Mouse (Mus musculus) hindbrain, embryonic 14.5 days (tissue): ENCODE results near the gene Fut1. TPM values are rescaled to one million over a fixed set of nuclear protein-coding genes. Genes with fewer than 3 reads are reported as not detected.

Experiments used
- ATAC-seq: fragments of 200-750 bp; cut with Nextera tagmentation; 2 replicates; pipeline ENCODE4 v1.8.0; 2017; ENCODE audit warnings: moderate number of reproducible peaks, mild to moderate bottlenecking, moderate TSS enrichment, moderate library complexity; ENCODE audit not compliant: low FRiP score
- DNase-seq: peaks from one replicate; pipeline ENCODE4 v3.0.0-alpha.2; 2015; ENCODE audit warnings: low spot score
- H3K27ac ChIP-seq: fragments of 300-500 bp; sonication (generic); 2 replicates; pipeline ENCODE4 v1.5.1; 2014; ENCODE audit warnings: mild to moderate bottlenecking, moderate library complexity
- H3K27me3 ChIP-seq: fragments of 300-500 bp; sonication (generic); 2 replicates; pipeline ENCODE4 v1.6.1; 2014; ENCODE audit warnings: mild to moderate bottlenecking, low read length, mixed read lengths; ENCODE audit not compliant: control insufficient read depth, insufficient read depth
- H3K36me3 ChIP-seq: fragments of 300-500 bp; sonication (generic); replicated peaks from 2 replicates; pipeline ENCODE4 v1.6.1; 2014; ENCODE audit not compliant: control insufficient read depth, insufficient read depth
- H3K4me1 ChIP-seq: fragments of 300-500 bp; sonication (generic); replicated peaks from 2 replicates; pipeline ENCODE4 v1.6.1; 2014; ENCODE audit warnings: antibody characterized with exemption, low read length, mixed read lengths; ENCODE audit not compliant: control insufficient read depth, insufficient read depth
- H3K4me2 ChIP-seq: fragments of 300-500 bp; sonication (generic); replicated peaks from 2 replicates; pipeline ENCODE4 v1.6.1; 2014; ENCODE audit warnings: mild to moderate bottlenecking, moderate library complexity
- H3K4me3 ChIP-seq: fragments of 300-500 bp; sonication (generic); replicated peaks from 2 replicates; pipeline ENCODE4 v1.5.1; 2014; ENCODE audit warnings: mild to moderate bottlenecking, low read length
- H3K9ac ChIP-seq: fragments of 300-500 bp; sonication (generic); 2 replicates; pipeline ENCODE4 v1.6.1; 2014
- H3K9me3 ChIP-seq: fragments of 300-500 bp; sonication (generic); 2 replicates; pipeline ENCODE4 v1.6.1; 2016; ENCODE audit warnings: low read length; ENCODE audit not compliant: control insufficient read depth
- WGBS: fragments of 180-500 bp; shearing (Covaris S2); extraction: QIAGEN DNeasy Blood & Tissue Kit; methylation state at CpG from one replicate; pipeline ENCODE4 v1.1.7; 2014; 5-methylcytosine and 5-hydroxymethylcytosine counted together
- polyA plus RNA-seq: library from polyadenylated mRNA; unstranded; fragments of >200 nt; fragmentation: Nextera tagmentation; extraction: Ambion mirVana; gene quantifications from 2 replicates; pipeline ENCODE4 v1.2.1, GENCODE M21; 2014

The Fut1 gene
- polyA plus RNA-seq, 1 experiment from 2014 or later, result not detected

DNA sequence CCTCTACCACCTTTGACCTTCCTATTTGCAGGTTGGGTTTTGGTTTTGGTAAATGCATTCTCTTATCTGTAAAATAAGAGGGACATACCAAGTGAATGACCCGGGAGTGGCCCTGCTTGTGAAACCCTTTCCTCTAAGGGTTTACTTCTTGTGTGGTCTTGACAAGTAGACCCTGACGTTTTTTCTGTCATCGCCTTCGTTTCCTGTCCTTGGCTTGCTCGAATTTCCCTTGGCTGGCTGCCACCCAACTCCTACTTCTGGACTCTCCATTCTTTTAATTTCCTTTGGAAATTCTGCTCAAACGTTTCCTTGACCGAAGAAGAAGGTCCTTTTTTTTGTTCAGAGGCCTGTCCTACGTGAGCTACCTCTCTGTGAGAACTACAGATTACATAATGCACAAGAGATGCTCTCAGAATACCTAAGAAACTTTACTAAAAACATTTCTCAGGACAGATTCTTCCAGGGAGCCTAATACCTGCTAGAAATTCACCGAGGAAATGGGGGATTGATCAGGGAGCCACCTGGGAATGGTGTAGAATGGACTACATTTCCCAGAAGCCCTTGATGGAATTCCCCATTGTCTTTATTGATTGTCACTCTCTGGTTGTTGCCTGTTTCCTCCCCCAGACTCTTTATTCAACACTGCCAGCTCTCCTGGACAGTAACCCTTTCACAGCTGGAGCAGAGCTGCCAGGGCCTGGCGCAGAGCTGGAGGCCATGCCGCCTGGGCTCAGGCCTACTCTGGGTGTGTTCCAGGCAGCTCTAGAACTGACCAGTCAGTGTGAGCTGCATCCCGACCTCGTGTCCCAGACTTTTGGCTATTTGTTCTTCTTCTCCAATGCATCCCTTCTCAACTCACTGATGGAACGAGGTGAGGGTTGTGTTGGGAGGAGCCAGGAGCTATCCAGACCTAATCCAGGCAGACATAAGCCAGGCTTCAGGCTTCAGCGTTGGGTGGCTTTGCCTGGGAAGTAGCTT is 18.9 kb downstream of the Fut1 start:
- H3K27ac ChIP-seq, result no peak overlapping the region
- DNase-seq, result no peak

DNA sequence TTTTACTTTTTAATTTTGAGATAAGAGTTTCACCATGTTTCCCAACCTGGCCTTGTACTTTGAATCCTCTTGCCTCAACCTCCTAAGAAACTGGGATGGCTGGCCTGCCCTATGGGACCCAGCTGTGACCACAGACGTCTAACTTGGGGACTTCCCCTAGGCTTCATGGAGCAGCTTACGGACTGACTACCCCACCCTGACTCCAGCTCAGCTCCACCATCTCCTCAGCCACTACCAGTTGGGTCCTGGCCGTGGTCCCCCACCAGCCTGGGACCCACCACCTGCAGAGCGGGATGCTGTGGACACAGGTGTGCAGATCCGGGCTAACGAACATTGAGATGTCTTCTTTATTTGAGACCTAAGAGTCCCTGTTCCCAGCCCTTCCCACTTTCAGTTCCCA is 20.6 kb downstream of the Fut1 start:
- Histone ChIP-seq H3K4me2 (peak overlapping the region; percentile 58; the same call in 1 of the 2 replicates), H3K27me3 (peaks cover 3% of the 10 kb centered on the region; the same call in 1 of the 2 replicates), H3K9me3 (no peaks in the 10 kb centered on the region), H3K4me1 (peaks cover 15% of the 10 kb centered on the region), H3K9ac (no peak overlapping the region), H3K27ac (no peak overlapping the region), H3K4me3 (no peak overlapping the region), H3K36me3 (0 out of 2 replicates have a peak, but pooled peaks cover 5% of the 10 kb centered on the region)
- 94% methylated on average over 6 of the region's 6 CpGs for WGBS
- DNase-seq (no peak), ATAC-seq (no peak)

More for the DNA sequence above, 18.9 kb downstream of the Fut1 start:
- Histone ChIP-seq H3K36me3 (0 out of 2 replicates have a peak, but pooled peaks cover 5% of the 10 kb centered on the region), H3K9ac (no peak overlapping the region), H3K27me3 (peaks cover 9% of the 10 kb centered on the region; the same call in 1 of the 2 replicates), H3K4me3 (no peak overlapping the region), H3K4me1 (peaks cover 7% of the 10 kb centered on the region), H3K4me2 (no peak overlapping the region), H3K9me3 (no peaks in the 10 kb centered on the region)
- no peak for ATAC-seq
- 85% methylated on average over 15 of the region's 15 CpGs for WGBS

DNA sequence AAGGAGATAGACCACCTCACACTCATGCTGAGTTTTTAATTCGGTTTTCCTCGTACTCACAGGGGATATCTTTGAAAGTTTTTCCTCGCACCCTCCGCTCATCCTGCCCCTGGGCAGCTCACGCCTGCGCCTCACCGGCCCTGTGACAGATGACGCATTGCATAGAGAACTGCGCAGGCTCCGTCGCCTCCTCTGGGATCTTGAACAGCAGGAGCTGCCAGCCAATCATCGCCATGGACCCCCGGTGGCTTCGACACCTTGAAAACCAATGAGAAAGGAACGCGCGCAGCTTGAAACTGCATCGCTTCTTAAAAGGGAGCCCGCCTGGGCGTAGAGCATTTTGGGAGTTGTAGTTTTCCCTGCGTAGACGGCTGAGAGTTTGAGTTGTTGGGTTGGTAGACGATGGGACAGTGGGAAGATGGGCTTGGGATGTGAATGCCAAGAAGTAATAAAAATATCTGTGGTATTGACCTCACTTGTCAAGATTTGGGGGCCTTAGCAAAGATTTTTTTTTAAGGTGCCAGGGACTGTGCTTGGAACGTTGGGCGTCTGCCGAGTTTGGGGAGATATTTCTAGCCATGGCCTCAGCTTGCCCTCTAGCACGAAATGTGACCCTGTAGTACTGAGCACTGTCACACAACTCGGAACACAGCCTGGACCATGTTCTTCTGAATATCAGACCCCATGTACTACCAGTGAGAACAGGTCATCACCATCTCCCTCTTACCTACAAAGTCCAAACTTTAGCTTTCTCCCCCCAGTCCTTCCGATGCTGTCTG is 21.7 kb downstream of the Fut1 start:
- H3K27ac ChIP-seq, result 0 out of 2 replicates have a peak overlapping the region, but pooled peaks have one; percentile 17
- H3K4me2 ChIP-seq, result peak overlapping the region; percentile 58
- peak overlapping the region; percentile 46; the same call in 1 of the 2 replicates for H3K9ac ChIP-seq

DNA sequence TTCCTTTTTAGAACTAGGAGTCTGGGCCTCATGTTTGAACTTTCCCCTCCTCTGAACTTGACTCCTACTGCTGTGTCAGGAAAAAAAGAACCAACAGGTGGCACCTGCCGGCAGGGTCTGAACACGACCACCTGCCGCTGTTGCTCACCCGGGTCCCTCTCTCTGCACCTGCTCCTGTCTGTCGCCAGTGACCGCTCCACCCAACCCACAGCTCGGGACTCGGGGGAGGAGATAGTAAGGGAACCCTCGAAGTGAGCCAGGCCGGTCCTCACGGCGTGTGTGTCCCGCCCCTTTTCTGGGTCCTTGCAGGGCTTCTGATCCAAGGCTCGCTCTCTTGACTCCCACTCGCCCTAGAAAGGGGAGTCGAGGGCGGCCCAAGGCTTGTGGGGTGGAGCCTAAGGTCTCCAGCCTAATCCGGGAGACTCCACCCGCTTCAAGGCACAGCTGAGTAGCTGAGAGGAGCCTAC is 22.5 kb downstream of the Fut1 start, which contains the start of gene Mamstr:
Gene Mamstr (plus strand): TSS at position 417 of the 467 bp plus-strand sequence.
- 0 out of 2 replicates have a peak, but pooled peaks cover 5% of the 10 kb centered on the region for H3K36me3 ChIP-seq
- ATAC-seq (no peak), DNase-seq (no peak)
- peaks cover 26% of the 10 kb centered on the region for H3K4me1 ChIP-seq
- H3K4me2 ChIP-seq, result no peak within 1 kb of the TSS
- WGBS, result 24% methylated on average over 19 of the region's 19 CpGs
- H3K27ac ChIP-seq, result no peak within 1 kb of the TSS
- no peaks in the 10 kb centered on the region for H3K27me3 ChIP-seq
- H3K9ac ChIP-seq, result no peak within 1 kb of the TSS
- H3K9me3 ChIP-seq, result no peaks in the 10 kb centered on the region
- H3K4me3 ChIP-seq, result no peak within 1 kb of the TSS

More for the DNA sequence above, 21.7 kb downstream of the Fut1 start:
- 21% methylated on average over 29 of the region's 29 CpGs for WGBS
- Histone ChIP-seq H3K9me3 (no peaks in the 10 kb centered on the region), H3K27me3 (no peaks in the 10 kb centered on the region), H3K4me1 (peaks cover 19% of the 10 kb centered on the region), H3K4me3 (peak overlapping the region; percentile 31), H3K36me3 (0 out of 2 replicates have a peak, but pooled peaks cover 5% of the 10 kb centered on the region)
- DNase-seq, result peak; percentile 98
- ATAC-seq, result peak; percentile 89

DNA sequence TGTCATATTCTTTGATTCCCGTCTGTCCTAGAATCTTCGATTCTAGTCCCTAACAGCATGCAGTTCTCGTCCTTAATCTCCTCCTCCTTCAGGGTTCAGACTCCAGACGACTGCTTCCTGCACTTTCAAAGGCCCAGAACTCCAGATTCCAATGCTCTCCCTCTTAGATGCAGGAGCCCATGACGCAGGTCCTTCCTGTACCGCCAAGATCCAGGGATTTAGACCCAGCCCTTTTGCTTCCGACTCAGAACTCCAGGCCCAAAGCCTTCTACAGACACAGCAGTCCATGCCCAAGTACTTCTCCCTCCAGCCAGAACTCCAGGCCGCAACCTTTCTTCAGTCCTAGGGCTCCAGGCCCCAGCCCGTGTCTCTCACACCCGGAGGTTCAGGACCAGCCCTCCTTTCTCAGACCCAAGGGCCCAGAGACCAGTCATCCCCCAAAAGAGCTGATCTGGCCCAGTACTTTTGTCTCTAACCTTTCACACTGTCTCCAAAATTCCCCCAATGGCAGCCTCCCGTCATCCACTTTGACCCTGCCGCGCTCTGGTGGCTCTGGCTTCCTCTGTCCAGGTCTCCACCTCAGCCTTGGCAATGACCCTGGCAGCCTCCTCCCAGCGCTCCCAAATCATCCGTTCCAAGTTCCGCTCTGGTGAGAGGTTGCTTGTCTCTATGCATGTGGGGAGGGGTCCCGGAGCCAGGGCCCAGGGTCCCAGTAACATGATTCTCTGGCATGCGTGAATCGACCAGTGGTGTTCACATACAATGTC is 23.3 kb downstream of the Fut1 start:
- H3K27me3 ChIP-seq, result no peaks in the 10 kb centered on the region
- no peak overlapping the region for H3K27ac ChIP-seq
- no peak overlapping the region for H3K4me3 ChIP-seq
- DNase-seq, result no peak
- peaks cover 28% of the 10 kb centered on the region for H3K4me1 ChIP-seq
- H3K9me3 ChIP-seq, result no peaks in the 10 kb centered on the region
- 0 out of 2 replicates have a peak, but pooled peaks cover 5% of the 10 kb centered on the region for H3K36me3 ChIP-seq
- H3K4me2 ChIP-seq, result no peak overlapping the region
- no peak overlapping the region for H3K9ac ChIP-seq
- ATAC-seq, result no peak
- 75% methylated on average over 19 of the region's 19 CpGs for WGBS

DNA sequence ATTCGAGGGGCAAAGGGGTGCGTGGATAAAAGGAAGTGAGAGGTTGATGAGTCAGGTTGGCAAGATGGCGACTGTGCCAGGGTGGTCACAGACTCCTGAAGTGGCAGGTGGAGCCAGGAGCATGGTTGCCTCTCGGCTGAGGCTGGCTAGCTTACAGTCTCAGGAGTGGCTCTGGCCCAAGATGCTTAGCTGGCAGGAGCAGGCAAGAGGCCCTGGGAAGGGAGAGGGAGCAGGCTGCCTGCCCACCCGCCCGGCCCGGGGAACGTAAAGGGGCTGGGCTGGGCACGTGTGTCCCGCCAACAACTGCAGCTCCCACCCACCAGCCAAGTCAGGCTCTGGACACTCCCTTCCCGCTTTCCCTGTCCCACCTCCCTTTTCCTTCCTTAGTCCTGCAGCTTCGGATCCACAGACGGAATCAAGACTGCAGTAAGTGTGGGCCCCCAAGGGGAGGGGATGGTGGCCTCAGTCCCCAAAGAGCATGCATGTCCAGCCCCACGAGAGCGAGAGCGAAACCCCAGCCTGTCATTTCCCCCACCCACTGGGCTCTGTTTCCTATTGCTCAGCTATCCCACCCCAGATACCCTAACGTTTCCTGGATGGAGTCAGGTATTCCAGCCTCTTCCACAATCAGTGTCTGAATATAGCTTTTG is 24.4 kb downstream of the Fut1 start:
- Histone ChIP-seq H3K9ac (no peak overlapping the region), H3K4me2 (0 out of 2 replicates have a peak overlapping the region, but pooled peaks have one; percentile 67), H3K27me3 (no peaks in the 10 kb centered on the region), H3K36me3 (0 out of 2 replicates have a peak, but pooled peaks cover 3% of the 10 kb centered on the region), H3K9me3 (no peaks in the 10 kb centered on the region), H3K27ac (no peak overlapping the region), H3K4me1 (peaks cover 28% of the 10 kb centered on the region), H3K4me3 (no peak overlapping the region)
- ATAC-seq (no peak), DNase-seq (no peak)
- 64% methylated on average over 17 of the region's 17 CpGs for WGBS

DNA sequence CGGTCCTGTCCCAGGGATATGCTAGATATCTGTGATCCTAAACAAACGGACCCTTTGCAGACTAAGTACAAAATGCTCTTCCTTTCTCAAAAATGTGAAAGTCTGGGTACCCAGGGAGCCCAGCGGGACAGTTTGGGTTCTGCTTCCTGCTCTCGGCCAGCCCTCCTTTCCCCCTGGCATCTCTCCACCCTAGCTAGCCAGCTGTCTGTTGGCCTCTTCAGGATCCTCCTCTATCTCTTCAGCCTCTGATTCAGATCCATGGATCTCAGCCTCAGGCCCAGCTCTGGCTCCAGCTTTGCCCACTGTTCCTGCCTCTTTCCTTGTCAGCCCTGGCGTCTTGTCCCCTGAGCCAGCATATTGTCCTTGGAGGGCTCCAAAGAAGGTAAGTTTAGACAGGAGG is 25.0 kb downstream of the Fut1 start:
- Histone ChIP-seq H3K4me3 (no peak overlapping the region), H3K9ac (no peak overlapping the region), H3K4me2 (peak overlapping the region; percentile 67), H3K27ac (no peak overlapping the region), H3K4me1 (peaks cover 28% of the 10 kb centered on the region), H3K27me3 (no peaks in the 10 kb centered on the region), H3K9me3 (no peaks in the 10 kb centered on the region), H3K36me3 (no peaks in the 10 kb centered on the region)
- no peak for ATAC-seq
- DNase-seq, result no peak
- WGBS, result 81% methylated on average over 5 of the region's 5 CpGs
